Mouse (Mus musculus): Measurements from ENCODE around the gene Mdm2. TPM values are rescaled to one million over a fixed set of nuclear protein-coding genes. Genes with fewer than 3 reads are reported as not detected.

Gene Mdm2
- total RNA-seq (2012; rRNA removed) = 136 and 166 TPM in 2 replicates
- total RNA-seq (2014; rRNA removed) = 104 and 112 TPM in 2 replicates
- polyA plus RNA-seq (2012; ENCODE audit: insufficient read length, low read depth) = 74.9 and 79.8 TPM in 2 replicates

DNA sequence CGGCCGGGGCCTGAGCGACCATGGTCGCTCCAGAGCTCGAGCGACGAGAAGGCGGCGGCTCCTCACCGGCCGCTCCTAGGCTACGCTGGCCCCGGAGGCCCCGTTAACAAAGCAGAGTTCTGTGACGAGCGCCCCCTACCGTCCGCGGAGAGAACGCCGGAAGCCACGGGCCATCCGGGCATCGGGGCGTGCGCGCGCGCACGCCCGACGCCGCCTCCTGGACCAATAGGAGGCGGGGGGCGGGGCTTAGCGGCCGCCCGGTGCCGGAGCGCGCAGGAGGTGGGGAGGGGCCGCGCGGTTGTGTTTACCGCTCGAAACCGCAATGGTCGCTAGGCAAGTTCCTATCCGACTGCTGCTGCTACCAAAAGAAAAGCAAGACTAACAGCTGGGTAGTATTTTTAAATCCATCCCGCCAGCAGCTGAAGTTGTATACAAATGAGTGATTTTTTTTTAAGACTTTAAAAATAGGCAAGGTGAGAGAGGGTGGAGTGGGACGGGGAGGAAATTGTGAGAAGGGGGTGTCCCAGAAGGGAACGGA, at the start of gene Mdm2:
Gene Mdm2 (minus strand): TSS at position 155 of the 538 bp plus-strand sequence.
- peak within 1 kb of the TSS; percentile 83 for H3K4me2 ChIP-seq (ENCODE audit: insufficient read depth, low read depth, poor library complexity, severe bottlenecking)
- peak; percentile 91 for DNase-seq (ENCODE audit: extremely low read depth)
- H3K27ac ChIP-seq (ENCODE audit: insufficient read depth, low read depth) = peak within 1 kb of the TSS; percentile 100
- dilution Hi-C loops (cut with MboI; ENCODE audit: extremely low pct_ligation_motif_present, extremely low pct_unique_long_range_greater_than_20kb, low sequenced_read_pairs) = no loop called here
- TF ChIP-seq TBP (conservative IDR thresholded peaks at IDR 0.05; ENCODE audit: low read depth, low read length) (no peak), NELFE (IDR thresholded peaks at IDR 0.05; ENCODE audit: low read depth, low read length) (no peak), USF2 (conservative IDR thresholded peaks at IDR 0.05; ENCODE audit: low read depth, low read length) (no peak), CTCF (conservative IDR thresholded peaks at IDR 0.05 in 1 of 2, IDR thresholded peaks at IDR 0.05 in 1 of 2; ENCODE audit: low read depth in 2 of 2, low read length in 2 of 2) (peak in 1 of 2 experiments; percentile 75; a peak in 2 of 4 replicates), JUND (conservative IDR thresholded peaks at IDR 0.05; ENCODE audit: low read depth, low read length) (no peak), ZMIZ1 (IDR thresholded peaks at IDR 0.05; ENCODE audit: low read depth, low read length) (0 out of 2 replicates have a peak, but pooled peaks have one; percentile 27), RCOR1 (conservative IDR thresholded peaks at IDR 0.05; ENCODE audit: low read depth, low read length) (no peak; the same call in 1 of the 2 replicates), JUN (IDR thresholded peaks at IDR 0.05; ENCODE audit: insufficient read depth, low read depth, low read length) (0 out of 2 replicates have a peak, but pooled peaks have one; percentile 15), HCFC1 (IDR thresholded peaks at IDR 0.05; ENCODE audit: low read depth, low read length) (peak; percentile 71), CHD2 (IDR thresholded peaks at IDR 0.05; ENCODE audit: low read length) (no peak; the same call in 1 of the 2 replicates), EP300 (IDR thresholded peaks at IDR 0.05; ENCODE audit: low read length) (peak; percentile 75), ELF1 (IDR thresholded peaks at IDR 0.05; ENCODE audit: low read depth, low read length) (peak; percentile 89), BHLHE40 (IDR thresholded peaks at IDR 0.05; ENCODE audit: low read depth, low read length) (peak; percentile 72), ETS1 (conservative IDR thresholded peaks at IDR 0.05; ENCODE audit: low read depth, low read length) (peak; percentile 94), MXI1 (IDR thresholded peaks at IDR 0.05; ENCODE audit: low read depth, low read length) (peak; percentile 79), MAZ (IDR thresholded peaks at IDR 0.05; ENCODE audit: low read depth, low read length) (peak; percentile 88; the same call in 1 of the 2 replicates), PAX5 (IDR thresholded peaks at IDR 0.05; ENCODE audit: low read length) (no peak), SIN3A (IDR thresholded peaks at IDR 0.05; ENCODE audit: low read length) (peak; percentile 96), ZC3H11A (IDR thresholded peaks at IDR 0.05; ENCODE audit: low read depth, low read length) (no peak), MAFK (IDR thresholded peaks at IDR 0.05; ENCODE audit: insufficient replicate concordance, low read length) (no peak), MYC (IDR thresholded peaks at IDR 0.05; ENCODE audit: low read depth, low read length) (0 out of 2 replicates have a peak, but pooled peaks have one; percentile 26), MAX (IDR thresholded peaks at IDR 0.05; ENCODE audit: low read length) (no peak), KAT2A (IDR thresholded peaks at IDR 0.05; ENCODE audit: insufficient replicate concordance, low read length) (no peak), ZNF384 (IDR thresholded peaks at IDR 0.05; ENCODE audit: low read depth, low read length) (peak; percentile 93), ZKSCAN1 (IDR thresholded peaks at IDR 0.05; ENCODE audit: borderline replicate concordance, low read depth, low read length) (no peak), MEF2A (IDR thresholded peaks at IDR 0.05; ENCODE audit: borderline replicate concordance, low read depth, low read length) (peak; percentile 97), SMC3 (IDR thresholded peaks at IDR 0.05; ENCODE audit: low read depth, low read length) (peak; percentile 24; the same call in 1 of the 2 replicates), TCF12 (IDR thresholded peaks at IDR 0.05; ENCODE audit: low read depth, low read length) (peak; percentile 86), UBTF (IDR thresholded peaks at IDR 0.05; ENCODE audit: low read depth, low read length) (0 out of 2 replicates have a peak, but pooled peaks have one; percentile 74), POLR2A (IDR thresholded peaks at IDR 0.05; ENCODE audit: low read depth, low read length) (peak; percentile 66), E2F4 (IDR thresholded peaks at IDR 0.05; ENCODE audit: insufficient replicate concordance, low read depth, low read length) (peak; percentile 68; the same call in 1 of the 2 replicates), RAD21 (IDR thresholded peaks at IDR 0.05; ENCODE audit: low read depth, low read length) (no peak; the same call in none of the 2 replicates), POLR2AphosphoS2 (IDR thresholded peaks at IDR 0.05; ENCODE audit: low read depth, low read length) (no peak; the same call in 1 of the 2 replicates), IRF4 (IDR thresholded peaks at IDR 0.05; ENCODE audit: low read depth, low read length) (peak; percentile 82), CHD1 (IDR thresholded peaks at IDR 0.05; ENCODE audit: low read depth, low read length) (no peak), GABPA (IDR thresholded peaks at IDR 0.05; ENCODE audit: insufficient replicate concordance, low read depth, low read length) (no peak), NRF1 (IDR thresholded peaks at IDR 0.05; ENCODE audit: low read depth, low read length) (peak; percentile 81), USF1 (IDR thresholded peaks at IDR 0.05; ENCODE audit: low read depth, low read length) (no peak)
- in situ Hi-C loops (cut with MboI; ENCODE audit: low pct_ligation_motif_present, low pct_unique_long_range_greater_than_20kb, low sequenced_read_pairs) = no loop called here
- peaks cover 39% of the 10 kb centered on the region for H3K79me2 ChIP-seq (replicated peaks; ENCODE audit: control insufficient read depth, extremely low read depth, insufficient read depth, poor library complexity, severe bottlenecking)
- H3K4me1 ChIP-seq (ENCODE audit: control insufficient read depth in 1 of 2, insufficient read depth in 2 of 2) = peaks cover 20 to 51% of the 10 kb centered on the region in 2 experiments
- H3K9ac ChIP-seq (ENCODE audit: insufficient read depth, low read depth) = peak within 1 kb of the TSS; percentile 100
- H3K27me3 ChIP-seq (replicated peaks) = no peaks in the 10 kb centered on the region
- H3K36me3 ChIP-seq (replicated peaks in 1 of 2; ENCODE audit: control insufficient read depth in 1 of 2, insufficient read depth in 1 of 2, low read length in 1 of 2) = peaks cover 14 to 27% of the 10 kb centered on the region in 2 experiments
- peak within 1 kb of the TSS; percentile 84 to 99 (median 90) for H3K4me3 ChIP-seq (replicated peaks in 1 of 3; ENCODE audit: low read depth in 2 of 3, low read length in 2 of 3, poor library complexity in 1 of 3)
- no peaks in the 10 kb centered on the region for H3K9me3 ChIP-seq (replicated peaks; ENCODE audit: low read length)
